Mouse (Mus musculus) kidney, postnatal 0 days (tissue): ENCODE data around the gene BC048403. TPM values are rescaled to one million over a fixed set of nuclear protein-coding genes. Genes with fewer than 3 reads are reported as not detected.

ENCODE experiments used
- ATAC-seq: fragments of 200-750 bp; cut with Nextera tagmentation; replicated peaks from 2 replicates; pipeline ENCODE4 v1.8.0; 2017; ENCODE audit warnings: low read depth, moderate number of reproducible peaks, moderate TSS enrichment, moderate library complexity; ENCODE audit not compliant: low FRiP score
- DNase-seq: peaks from one replicate; pipeline ENCODE4 v3.0.0-alpha.2; 2016; ENCODE audit warnings: low spot score
- H3K27ac ChIP-seq: fragments of 300-500 bp; sonication (generic); 2 replicates; pipeline ENCODE4 v1.5.1; 2014; ENCODE audit warnings: mild to moderate bottlenecking
- H3K27me3 ChIP-seq: fragments of 300-500 bp; sonication (generic); 2 replicates; pipeline ENCODE4 v1.6.1; 2014; ENCODE audit warnings: low read length, mixed read lengths; ENCODE audit not compliant: insufficient read depth
- H3K36me3 ChIP-seq: fragments of 300-500 bp; sonication (generic); 2 replicates; pipeline ENCODE4 v1.6.1; 2014; ENCODE audit warnings: low read length, mixed read lengths; ENCODE audit not compliant: insufficient read depth
- H3K4me1 ChIP-seq: fragments of 300-500 bp; sonication (generic); replicated peaks from 2 replicates; pipeline ENCODE4 v1.6.1; 2014; ENCODE audit warnings: antibody characterized with exemption, low read length, mixed read lengths; ENCODE audit not compliant: insufficient read depth
- H3K4me2 ChIP-seq: fragments of 300-500 bp; sonication (generic); 2 replicates; pipeline ENCODE4 v1.6.1; 2014; ENCODE audit warnings: mild to moderate bottlenecking, low read length, moderate library complexity, mixed read lengths
- H3K4me3 ChIP-seq: fragments of 300-500 bp; sonication (generic); replicated peaks from 2 replicates; pipeline ENCODE4 v1.5.1; 2014; ENCODE audit warnings: low read depth, low read length
- H3K9ac ChIP-seq: fragments of 300-500 bp; sonication (generic); 2 replicates; pipeline ENCODE4 v1.6.1; 2014; ENCODE audit warnings: low read depth, low read length
- H3K9me3 ChIP-seq: fragments of 300-500 bp; sonication (generic); replicated peaks from 2 replicates; pipeline ENCODE4 v1.6.1; 2016; ENCODE audit warnings: low read length, inconsistent platforms, mixed read lengths
- CTCF ChIP-seq: IDR thresholded peaks from 2 replicates; pipeline ENCODE4 v1.5.1; 2016; ENCODE audit warnings: antibody characterized with exemption, low read depth, mild to moderate bottlenecking, moderate library complexity
- WGBS: fragments of 180-500 bp; shearing (Covaris S2); extraction: QIAGEN DNeasy Blood & Tissue Kit; methylation state at CpG from one replicate; pipeline ENCODE4 v1.1.7; 2014; 5-methylcytosine and 5-hydroxymethylcytosine counted together
- polyA plus RNA-seq: library from polyadenylated mRNA; unstranded; fragments of >200 nt; fragmentation: Nextera tagmentation; extraction: Ambion mirVana; gene quantifications from 2 replicates; pipeline ENCODE4 v1.2.1, GENCODE M21; 2015

The BC048403 gene
- polyA plus RNA-seq, 1 experiment from 2014 or later = 3.2 TPM

- H3K9me3 ChIP-seq = no peaks in the 10 kb centered on the region
- H3K36me3 ChIP-seq = 0 out of 2 replicates have a peak, but pooled peaks cover 2% of the 10 kb centered on the region
- no peak overlapping the region for H3K4me3 ChIP-seq
- no peaks in the 10 kb centered on the region for H3K27me3 ChIP-seq
- H3K4me2 ChIP-seq = no peak overlapping the region
- DNase-seq (no peak), ATAC-seq (no peak)
- no peaks in the 10 kb centered on the region for H3K4me1 ChIP-seq
- no peak overlapping the region for H3K9ac ChIP-seq
- H3K27ac ChIP-seq = no peak overlapping the region
- WGBS = 71% methylated on average over 8 of the region's 8 CpGs
- TF ChIP-seq CTCF = 0 out of 2 replicates have a peak, but pooled peaks have one; percentile 2
These were observed 56.5 kb downstream of the BC048403 start for GRCm38 (mm10) chr10:121796027-121796802.

- 92% methylated on average over 13 of the region's 13 CpGs for WGBS
- ATAC-seq (no peak), DNase-seq (no peak)
- H3K4me2 ChIP-seq = no peak overlapping the region
- H3K4me3 ChIP-seq = no peak overlapping the region
- TF ChIP-seq CTCF = no peak
- no peaks in the 10 kb centered on the region for H3K27me3 ChIP-seq
- no peak overlapping the region for H3K9ac ChIP-seq
- H3K9me3 ChIP-seq = no peaks in the 10 kb centered on the region
- H3K36me3 ChIP-seq = peaks cover 12% of the 10 kb centered on the region; the same call in 1 of the 2 replicates
- no peaks in the 10 kb centered on the region for H3K4me1 ChIP-seq
- no peak overlapping the region for H3K27ac ChIP-seq
These were observed 60.3 kb downstream of the BC048403 start for GRCm38 (mm10) chr10:121800041-121800440.

Other genes starting within 250 kb of the BC048403 start
- gene Tbk1, start 153.2 kb upstream of the BC048403 start, polyA plus RNA-seq = 26.5 TPM in 2 replicates
- 33.0 and 40.7 TPM in 2 replicates for gene Xpot, start 113.6 kb upstream of the BC048403 start, polyA plus RNA-seq
- 0.21 and 0.23 TPM in 2 replicates for gene D930020B18Rik, start 98.3 kb upstream of the BC048403 start, polyA plus RNA-seq